Mouse (Mus musculus) MEL (cell line): ENCODE data around the gene Cobll1.

ENCODE experiments used
- CTCF ChIP-seq, 3 experiments: IDR thresholded peaks in 2 of 3; conservative IDR thresholded peaks in 1 of 3; 2 replicates each; pipeline ENCODE4 v1.5.1; 2011 to 2012; ENCODE audit warnings: low read length in 3 of 3, low read depth in 2 of 3, mild to moderate bottlenecking in 2 of 3, improper control_type of control experiment in 1 of 3, inconsistent platforms in 1 of 3, mixed read lengths in 1 of 3, moderate library complexity in 1 of 3; ENCODE audit not compliant: control insufficient read depth in 1 of 3, insufficient read depth in 1 of 3, poor library complexity in 1 of 3, severe bottlenecking in 1 of 3
- ELF1 ChIP-seq: IDR thresholded peaks from 2 replicates; pipeline ENCODE4 v1.6.1; 2014; ENCODE audit warnings: low read depth, mild to moderate bottlenecking, inconsistent platforms, low read length, improper control_type of control experiment, moderate library complexity
- EP300 ChIP-seq, 2 experiments: IDR thresholded peaks; 2 replicates each; pipeline ENCODE4 v1.6.1; 2011; ENCODE audit warnings: improper control_type of control experiment in 2 of 2, low read length in 2 of 2, low read depth in 1 of 2, mild to moderate bottlenecking in 1 of 2
- ETS1 ChIP-seq: IDR thresholded peaks from 2 replicates; pipeline ENCODE4 v1.6.1; 2012; ENCODE audit warnings: low read depth, mild to moderate bottlenecking, inconsistent platforms, low read length, improper control_type of control experiment, moderate library complexity
- GABPA ChIP-seq: IDR thresholded peaks from 2 replicates; pipeline ENCODE4 v1.6.1; 2012; ENCODE audit warnings: low read depth, mild to moderate bottlenecking, inconsistent platforms, low read length, improper control_type of control experiment, moderate library complexity
- GATA1 ChIP-seq: IDR thresholded peaks from 2 replicates; pipeline ENCODE4 v1.6.1; 2011; ENCODE audit warnings: low read depth, low read length, improper control_type of control experiment
- MAZ ChIP-seq: IDR thresholded peaks from 2 replicates; pipeline ENCODE4 v1.6.1; 2012; ENCODE audit warnings: low read depth, mild to moderate bottlenecking, inconsistent platforms, low read length, improper control_type of control experiment
- MXI1 ChIP-seq: IDR thresholded peaks from 2 replicates; pipeline ENCODE4 v1.6.1; 2011; ENCODE audit warnings: mild to moderate bottlenecking, low read depth, low read length, improper control_type of control experiment
- POLR2A ChIP-seq, 2 experiments: IDR thresholded peaks; 2 replicates each; pipeline ENCODE4 v1.6.1; 2011 to 2012; ENCODE audit warnings: low read length in 2 of 2, mild to moderate bottlenecking in 2 of 2, control low read depth in 1 of 2, improper control_type of control experiment in 1 of 2, low read depth in 1 of 2, moderate library complexity in 1 of 2; ENCODE audit not compliant: control insufficient read depth in 1 of 2, insufficient read depth in 1 of 2, poor library complexity in 1 of 2
- POLR2AphosphoS2 ChIP-seq: IDR thresholded peaks from 2 replicates; pipeline ENCODE4 v1.6.1; 2011; ENCODE audit warnings: low read length, improper control_type of control experiment
- SIN3A ChIP-seq: IDR thresholded peaks from 2 replicates; pipeline ENCODE4 v1.6.1; 2012; ENCODE audit warnings: low read length, improper control_type of control experiment, inconsistent platforms
- UBTF ChIP-seq: IDR thresholded peaks from 2 replicates; pipeline ENCODE4 v1.6.1; 2012; ENCODE audit warnings: low read depth, mild to moderate bottlenecking, inconsistent platforms, low read length, improper control_type of control experiment, moderate library complexity, borderline replicate concordance; ENCODE audit not compliant: insufficient read depth
- ZC3H11A ChIP-seq: IDR thresholded peaks from 2 replicates; pipeline ENCODE4 v1.6.1; 2012; ENCODE audit warnings: low read depth, mild to moderate bottlenecking, inconsistent platforms, low read length, improper control_type of control experiment
- ZNF384 ChIP-seq: IDR thresholded peaks from 2 replicates; pipeline ENCODE4 v1.6.1; 2012; ENCODE audit warnings: low read depth, mild to moderate bottlenecking, inconsistent platforms, low read length, improper control_type of control experiment

- TF ChIP-seq MXI1 (no peak), EP300 (IDR thresholded peaks at IDR 0.05; ENCODE audit: low read depth in 1 of 2, low read length in 2 of 2) (no peak), CTCF (IDR thresholded peaks at IDR 0.05 in 2 of 3, conservative IDR thresholded peaks at IDR 0.05 in 1 of 3; ENCODE audit: control insufficient read depth in 1 of 3, insufficient read depth in 1 of 3, low read depth in 2 of 3, low read length in 3 of 3, poor library complexity in 1 of 3, severe bottlenecking in 1 of 3) (no peak), SIN3A (no peak), ZC3H11A (no peak), GABPA (no peak), ZNF384 (no peak), UBTF (no peak), POLR2A (IDR thresholded peaks at IDR 0.05; ENCODE audit: control insufficient read depth in 1 of 2, insufficient read depth in 1 of 2, low read depth in 1 of 2, low read length in 2 of 2, poor library complexity in 1 of 2) (no peak), MAZ (no peak), ELF1 (no peak), ETS1 (no peak), POLR2AphosphoS2 (no peak), GATA1 (no peak)
Observed at GRCm38 (mm10) chr2:65223012-65223411, 16.2 kb downstream of the Cobll1 start.
